Comparison of ENCODE assay signal across 17 mouse cellular contexts in the genomic region with DNA sequence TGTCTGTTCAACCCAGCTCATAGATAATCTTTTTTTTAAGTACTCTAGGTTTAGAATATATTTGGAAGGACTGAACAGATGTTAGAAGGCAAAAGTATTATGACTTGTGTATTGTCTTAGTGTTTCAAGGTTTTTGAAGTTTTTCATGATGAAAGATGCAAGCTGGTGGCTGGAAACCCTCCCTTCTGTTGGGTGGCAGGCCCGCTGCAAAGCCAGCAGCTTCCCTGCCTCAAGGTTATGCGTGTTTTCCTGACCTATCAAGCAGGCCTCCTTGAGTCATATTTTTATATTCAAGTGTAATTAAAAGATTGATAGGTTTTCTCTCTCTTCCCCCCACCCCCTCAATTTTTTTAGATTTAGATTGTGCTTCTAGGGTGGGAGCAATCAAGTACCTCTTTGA. TPM values are rescaled to one million over a fixed set of nuclear protein-coding genes. Genes with fewer than 3 reads are reported as not detected.
DNase-seq lines count a peak whose midpoint lies in the region; ATAC-seq and TF ChIP-seq lines count a peak whose summit lies in the region.
"Had no signal": no experiment of that assay in that cellular context is flagged by ENCODE, and none has a peak within 500 bp of the region (broad histone marks: within the 10 kb centered on the region; RNA-seq: fewer than 3 reads in every experiment).

No protein-coding gene starts in this region.

- H3K27me3 ChIP-seq in heart, embryonic 10.5 days (ENCODE audit: insufficient read depth, poor library complexity, severe bottlenecking), result no peaks in the 10 kb centered on the region
- no peaks in the 10 kb centered on the region for H3K27me3 ChIP-seq in heart, embryonic 11.5 days (ENCODE audit: control insufficient read depth, insufficient read depth, low read length)
- H3K27me3 ChIP-seq in liver, embryonic 13.5 days, result no peaks in the 10 kb centered on the region
- H3K27me3 ChIP-seq in embryonic facial prominence, embryonic 15.5 days, result no peaks in the 10 kb centered on the region
- H3K27me3 ChIP-seq in intestine, postnatal 0 days (replicated peaks; ENCODE audit: control insufficient read depth, insufficient read depth, low read length), result no peaks in the 10 kb centered on the region

- H3K9me3 ChIP-seq in heart, embryonic 10.5 days, result no peaks in the 10 kb centered on the region
- no peaks in the 10 kb centered on the region for H3K9me3 ChIP-seq in heart, embryonic 11.5 days (replicated peaks; ENCODE audit: control insufficient read depth, low read length)
- H3K9me3 ChIP-seq in liver, embryonic 13.5 days (replicated peaks), result no peaks in the 10 kb centered on the region
- H3K9me3 ChIP-seq in embryonic facial prominence, embryonic 15.5 days (replicated peaks), result no peaks in the 10 kb centered on the region
- H3K9me3 ChIP-seq in intestine, postnatal 0 days (ENCODE audit: control insufficient read depth), result no peaks in the 10 kb centered on the region
- H3K9me3 ChIP-seq: forebrain, embryonic 10.5 days had no signal

- ATAC-seq in heart, embryonic 11.5 days (replicated peaks; ENCODE audit: insufficient number of reproducible peaks, low FRiP score, low TSS enrichment), result no peak
- no peak for ATAC-seq in liver, embryonic 13.5 days (ENCODE audit: low read depth)
- ATAC-seq in embryonic facial prominence, embryonic 15.5 days (ENCODE audit: insufficient number of reproducible peaks, low FRiP score, low TSS enrichment, low read depth), result no peak
- ATAC-seq in intestine, postnatal 0 days, result no peak
- ATAC-seq in megakaryocyte progenitor cell, adult 5-6 weeks (replicated peaks; ENCODE audit: poor library complexity), result no peak
- ATAC-seq: CD4-positive, CD25-positive, alpha-beta regulatory T cell, adult 4 months had no signal

- no peak for TF ChIP-seq CTCF in intestine, postnatal 0 days (IDR thresholded peaks at IDR 0.05; ENCODE audit: low read depth)

- H3K9ac ChIP-seq in heart, embryonic 11.5 days (ENCODE audit: low read depth, low read length), result no peak overlapping the region
- H3K9ac ChIP-seq in liver, embryonic 13.5 days, result no peak overlapping the region
- no peak overlapping the region for H3K9ac ChIP-seq in embryonic facial prominence, embryonic 15.5 days
- H3K9ac ChIP-seq in intestine, postnatal 0 days (ENCODE audit: low read depth, low read length), result no peak overlapping the region
- H3K9ac ChIP-seq: hindbrain, embryonic 14.5 days; lung, embryonic 14.5 days had no signal

- DNase-seq in heart, embryonic 10.5 days (ENCODE audit: low spot score), result no peak
- DNase-seq in liver, embryonic 13.5 days, result no peak
- DNase-seq in liver, result no peak
- DNase-seq: cerebellum, adult 11-12 months; cerebellum, postnatal 36 days; gastrocnemius, postnatal 25 days; thymus, adult 2 months had no signal

- H3K27ac ChIP-seq in heart, embryonic 10.5 days, result peak overlapping the region; percentile 57; the same call in 1 of the 2 replicates
- no peak overlapping the region for H3K27ac ChIP-seq in heart, embryonic 11.5 days (ENCODE audit: low read depth, low read length)
- 0 out of 2 replicates have a peak overlapping the region, but pooled peaks have one; percentile 44 for H3K27ac ChIP-seq in liver, embryonic 13.5 days
- 0 out of 2 replicates have a peak overlapping the region, but pooled peaks have one; percentile 17 for H3K27ac ChIP-seq in embryonic facial prominence, embryonic 15.5 days (replicated peaks)
- H3K27ac ChIP-seq in intestine, postnatal 0 days (ENCODE audit: low read depth, low read length), result no peak overlapping the region
- H3K27ac ChIP-seq: hindbrain, embryonic 14.5 days; layer of hippocampus, adult 2 months; left cerebral cortex, adult 2 months had no signal

- WGBS in heart, embryonic 10.5 days, result 60% methylated on average over 2 of the region's 2 CpGs
- 60% methylated on average over 2 of the region's 2 CpGs for WGBS in heart, embryonic 11.5 days (ENCODE audit: insufficient replicate concordance)
- WGBS in liver, embryonic 13.5 days (ENCODE audit: insufficient replicate concordance), result 54% methylated on average over 2 of the region's 2 CpGs
- 56% methylated on average over 2 of the region's 2 CpGs for WGBS in embryonic facial prominence, embryonic 15.5 days
- 47% methylated on average over 2 of the region's 2 CpGs for WGBS in intestine, postnatal 0 days

- no peaks in the 10 kb centered on the region for H3K36me3 ChIP-seq in heart, embryonic 10.5 days
- no peaks in the 10 kb centered on the region for H3K36me3 ChIP-seq in heart, embryonic 11.5 days (ENCODE audit: control insufficient read depth, insufficient read depth, low read length)
- no peaks in the 10 kb centered on the region for H3K36me3 ChIP-seq in liver, embryonic 13.5 days
- no peaks in the 10 kb centered on the region for H3K36me3 ChIP-seq in embryonic facial prominence, embryonic 15.5 days
- H3K36me3 ChIP-seq in intestine, postnatal 0 days (ENCODE audit: control insufficient read depth, insufficient read depth), result no peaks in the 10 kb centered on the region
- H3K36me3 ChIP-seq: forebrain, embryonic 10.5 days had no signal

- peaks cover 68% of the 10 kb centered on the region for H3K4me1 ChIP-seq in heart, embryonic 10.5 days
- H3K4me1 ChIP-seq in heart, embryonic 11.5 days (ENCODE audit: control insufficient read depth, insufficient read depth, low read length), result peaks cover 51% of the 10 kb centered on the region
- H3K4me1 ChIP-seq in liver, embryonic 13.5 days (replicated peaks), result peaks cover 73% of the 10 kb centered on the region
- H3K4me1 ChIP-seq in embryonic facial prominence, embryonic 15.5 days, result peaks cover 61% of the 10 kb centered on the region
- peaks cover 13% of the 10 kb centered on the region for H3K4me1 ChIP-seq in intestine, postnatal 0 days (replicated peaks; ENCODE audit: control insufficient read depth, insufficient read depth, low read length)

- no peak overlapping the region for H3K4me3 ChIP-seq in heart, embryonic 10.5 days
- no peak overlapping the region for H3K4me3 ChIP-seq in heart, embryonic 11.5 days (ENCODE audit: low read depth, low read length)
- H3K4me3 ChIP-seq in liver, embryonic 13.5 days (replicated peaks), result no peak overlapping the region
- no peak overlapping the region for H3K4me3 ChIP-seq in embryonic facial prominence, embryonic 15.5 days (replicated peaks)
- no peak overlapping the region for H3K4me3 ChIP-seq in intestine, postnatal 0 days (ENCODE audit: low read depth, low read length)
- H3K4me3 ChIP-seq: forebrain, embryonic 10.5 days; layer of hippocampus, adult 2 months; left cerebral cortex, adult 2 months had no signal

- H3K4me2 ChIP-seq in heart, embryonic 11.5 days, result no peak overlapping the region
- H3K4me2 ChIP-seq in liver, embryonic 13.5 days, result no peak overlapping the region
- no peak overlapping the region for H3K4me2 ChIP-seq in embryonic facial prominence, embryonic 15.5 days (replicated peaks)
- H3K4me2 ChIP-seq in intestine, postnatal 0 days (replicated peaks; ENCODE audit: low read depth), result 0 out of 2 replicates have a peak overlapping the region, but pooled peaks have one; percentile 9
- H3K4me2 ChIP-seq: hindbrain, embryonic 14.5 days; lung, embryonic 14.5 days had no signal

RNA-seq across cellular contexts. Expression of a gene that starts 52.1 kb away (rescaled TPM):
- 12.1 and 14.3 TPM in 2 replicates for polyA plus RNA-seq in heart, embryonic 10.5 days (2016; fragmentation: Nextera tagmentation; extraction: Ambion mirVana)
- polyA plus RNA-seq in heart, embryonic 11.5 days (2014; fragmentation: Nextera tagmentation; extraction: Ambion mirVana), result 11.4 and 16.6 TPM in 2 replicates
- polyA plus RNA-seq in liver, embryonic 13.5 days (2015; fragmentation: Nextera tagmentation; extraction: Ambion mirVana), result 4.8 and 5.1 TPM in 2 replicates
- 14.4 and 14.8 TPM in 2 replicates for polyA plus RNA-seq in embryonic facial prominence, embryonic 15.5 days (2015; fragmentation: Nextera tagmentation; extraction: Ambion mirVana)
- 9.6 and 10.6 TPM in 2 replicates for polyA plus RNA-seq in intestine, postnatal 0 days (2015; fragmentation: Nextera tagmentation; extraction: Ambion mirVana)
- 58.0 and 62.9 TPM in 2 replicates for total RNA-seq in megakaryocyte progenitor cell, adult 5-6 weeks (2015)
- 14.7 and 19.4 TPM in 2 replicates for total RNA-seq in megakaryocyte progenitor cell, adult 5-6 weeks (2017)

Comparison
In these comparisons a context has a peak if more than half of its experiments do, and no peak if none do; other contexts are left out.
1. H3K27ac ChIP-seq: peak in heart, embryonic 10.5 days (single experiment), liver, embryonic 13.5 days (single experiment) and embryonic facial prominence, embryonic 15.5 days (single experiment); none in heart, embryonic 11.5 days (single experiment) and intestine, postnatal 0 days (single experiment).